Mouse (Mus musculus): ENCODE measurements around the gene Ly6g6d.
"Not testable (repeated sequence)": the region's sequence is repeated elsewhere in the genome, so short reads cannot be mapped to it uniquely, and the experiment has no call there.

Ly6g6d gene

GRCm38 (mm10) chr17:35048932-35049440 is 28.9 kb downstream of the Ly6g6d start:
- DNase-seq (ENCODE audit: low spot score in 2 of 2), result no peak

GRCm38 (mm10) chr17:35048149-35048931 is 29.5 kb downstream of the Ly6g6d start:
- DNase-seq (ENCODE audit: low spot score in 2 of 2), result no peak

- no peak for DNase-seq (ENCODE audit: low spot score in 2 of 2)
These were observed 30.2 kb downstream of the Ly6g6d start for GRCm38 (mm10) chr17:35047688-35048087.

GRCm38 (mm10) chr17:35046681-35047455 is 31.0 kb downstream of the Ly6g6d start, which contains the start of gene Msh5:
Msh5 (minus strand) TSS chr17:35046745.
- peak; percentile 92 to 95 for DNase-seq (ENCODE audit: low spot score in 2 of 2)

GRCm38 (mm10) chr17:35045807-35046680 is 31.8 kb downstream of the Ly6g6d start:
- no peak for DNase-seq (ENCODE audit: low spot score in 2 of 2)

GRCm38 (mm10) chr17:35044904-35045806 is 32.7 kb downstream of the Ly6g6d start:
- DNase-seq (ENCODE audit: low spot score in 2 of 2), result no peak

- DNase-seq (ENCODE audit: low spot score in 2 of 2), result no peak
These were observed 34.1 kb downstream of the Ly6g6d start for GRCm38 (mm10) chr17:35043794-35044193.

GRCm38 (mm10) chr17:35039121-35039873 is 38.6 kb downstream of the Ly6g6d start:
- DNase-seq (ENCODE audit: low spot score in 2 of 2), result no peak

GRCm38 (mm10) chr17:35034896-35035295 is 43.0 kb downstream of the Ly6g6d start:
- DNase-seq (ENCODE audit: low spot score in 2 of 2), result no peak

- DNase-seq (ENCODE audit: low spot score in 2 of 2), result not testable (repeated sequence)
These were observed 44.2 kb downstream of the Ly6g6d start for GRCm38 (mm10) chr17:35033703-35034102.

- no peak for DNase-seq (ENCODE audit: low spot score in 2 of 2)
These were observed 45.5 kb downstream of the Ly6g6d start for GRCm38 (mm10) chr17:35032323-35032870.

GRCm38 (mm10) chr17:35031880-35032279 is 46.0 kb downstream of the Ly6g6d start:
- DNase-seq (ENCODE audit: low spot score in 2 of 2), result no peak

- no peak for DNase-seq (ENCODE audit: low spot score in 2 of 2)
These were observed 46.6 kb downstream of the Ly6g6d start for GRCm38 (mm10) chr17:35031272-35031671.

- DNase-seq (ENCODE audit: low spot score in 2 of 2), result no peak
These were observed 48.0 kb downstream of the Ly6g6d start for GRCm38 (mm10) chr17:35029691-35030532.

- no peak for DNase-seq (ENCODE audit: low spot score in 2 of 2)
These were observed 49.5 kb downstream of the Ly6g6d start for GRCm38 (mm10) chr17:35028315-35028714.

GRCm38 (mm10) chr17:35027277-35028068 is 50.4 kb downstream of the Ly6g6d start, which contains the start of gene Sapcd1:
Sapcd1 (minus strand) TSS chr17:35028016.
- DNase-seq (ENCODE audit: low spot score in 2 of 2), result no peak

GRCm38 (mm10) chr17:35026206-35026605 is 51.7 kb downstream of the Ly6g6d start:
- no peak for DNase-seq (ENCODE audit: low spot score in 2 of 2)
